Mouse (Mus musculus) embryonic facial prominence, embryonic 12.5 days (tissue): ENCODE results near the gene Zfp457. TPM values are rescaled to one million over a fixed set of nuclear protein-coding genes. Genes with fewer than 3 reads are reported as not detected.
"Not testable (repeated sequence)": the region's sequence is repeated elsewhere in the genome, so short reads cannot be mapped to it uniquely, and the experiment has no call there.

ENCODE experiments used
- ATAC-seq: fragments of 200-750 bp; cut with Nextera tagmentation; 2 replicates; pipeline ENCODE4 v1.8.0; 2017; ENCODE audit not compliant: insufficient number of reproducible peaks, insufficient read depth, low FRiP score, low TSS enrichment
- H3K27ac ChIP-seq: fragments of 300-500 bp; sonication (generic); 2 replicates; pipeline ENCODE4 v1.5.1; 2016; ENCODE audit warnings: mild to moderate bottlenecking
- H3K27me3 ChIP-seq: fragments of 300-500 bp; sonication (generic); 2 replicates; pipeline ENCODE4 v1.6.1; 2016; ENCODE audit warnings: mild to moderate bottlenecking, moderate library complexity
- H3K36me3 ChIP-seq: fragments of 300-500 bp; sonication (generic); 2 replicates; pipeline ENCODE4 v1.6.1; 2016; ENCODE audit warnings: mild to moderate bottlenecking
- H3K4me1 ChIP-seq: fragments of 300-500 bp; sonication (generic); 2 replicates; pipeline ENCODE4 v1.6.1; 2016
- H3K4me2 ChIP-seq: fragments of 300-500 bp; sonication (generic); replicated peaks from 2 replicates; pipeline ENCODE4 v1.6.1; 2016; ENCODE audit warnings: mild to moderate bottlenecking, moderate library complexity
- H3K4me3 ChIP-seq: fragments of 300-500 bp; sonication (generic); 2 replicates; pipeline ENCODE4 v1.5.1; 2016; ENCODE audit warnings: mild to moderate bottlenecking
- H3K9ac ChIP-seq: fragments of 300-500 bp; sonication (generic); 2 replicates; pipeline ENCODE4 v1.6.1; 2016; ENCODE audit warnings: mild to moderate bottlenecking, moderate library complexity
- H3K9me3 ChIP-seq: fragments of 300-500 bp; sonication (generic); 2 replicates; pipeline ENCODE4 v1.6.1; 2016; ENCODE audit warnings: mild to moderate bottlenecking, moderate library complexity
- WGBS: fragments of 180-500 bp; shearing (Covaris S2); methylation state at CpG from one replicate; pipeline ENCODE4 v1.1.7; 2016; 5-methylcytosine and 5-hydroxymethylcytosine counted together
- polyA plus RNA-seq: library from polyadenylated mRNA; unstranded; fragments of >200 nt; fragmentation: Nextera tagmentation; extraction: Ambion mirVana; gene quantifications from 2 replicates; pipeline ENCODE4 v1.2.1, GENCODE M21; 2016

Gene Zfp457
- polyA plus RNA-seq, result 0.55 and 0.87 TPM in 2 replicates

DNA sequence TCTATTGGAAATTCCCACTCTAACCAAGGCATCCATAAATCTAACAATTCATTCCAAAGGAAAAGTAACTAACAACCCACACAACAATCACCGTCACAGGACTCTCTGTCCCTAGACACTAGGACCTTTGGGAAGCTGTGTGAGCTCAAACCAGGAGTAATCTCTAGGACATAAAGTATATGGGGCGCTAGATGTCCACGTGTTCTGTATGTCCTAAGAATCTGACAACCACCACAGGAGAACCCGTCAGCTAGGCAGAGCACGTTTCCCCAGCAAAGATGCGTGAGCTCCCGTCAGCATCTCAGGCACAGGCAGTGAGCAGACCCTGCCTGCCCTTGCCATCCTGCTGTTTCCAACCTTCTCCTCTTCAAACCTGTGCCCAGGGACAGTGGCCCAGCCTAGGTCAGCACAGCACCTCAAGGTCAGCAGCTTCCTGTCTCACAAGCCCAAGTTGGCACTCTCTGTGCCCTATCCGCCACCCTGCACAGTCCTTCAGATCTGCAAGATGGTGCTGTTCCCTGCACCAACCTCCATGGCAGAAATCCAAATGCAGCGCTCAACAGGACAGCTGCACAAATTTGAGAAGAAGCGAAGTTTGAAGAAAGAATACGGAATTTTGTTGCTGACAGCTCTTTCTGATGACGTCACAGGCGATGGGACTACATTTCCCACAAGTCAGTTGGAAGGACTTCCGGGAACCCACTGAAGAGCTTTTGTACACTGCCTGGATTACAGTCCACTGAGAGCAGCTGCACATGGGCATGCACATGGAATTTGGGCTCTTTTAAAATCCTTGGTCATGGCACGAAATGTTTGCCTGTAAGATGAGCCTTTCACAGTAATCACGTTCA, at the start of gene Zfp457:
Gene Zfp457, minus strand, starts transcription at position 664 of the 851 bp plus-strand sequence.
- Histone ChIP-seq H3K4me3 (peak within 1 kb of the TSS; percentile 72), H3K27ac (no peak within 1 kb of the TSS), H3K9me3 (no peaks in the 10 kb centered on the region), H3K27me3 (no peaks in the 10 kb centered on the region), H3K36me3 (no peaks in the 10 kb centered on the region), H3K4me2 (peak within 1 kb of the TSS; percentile 91), H3K9ac (peak within 1 kb of the TSS; percentile 84), H3K4me1 (no peaks in the 10 kb centered on the region)
- WGBS, result 12% methylated on average over 16 of the region's 16 CpGs
- peak; percentile 98 for ATAC-seq

DNA sequence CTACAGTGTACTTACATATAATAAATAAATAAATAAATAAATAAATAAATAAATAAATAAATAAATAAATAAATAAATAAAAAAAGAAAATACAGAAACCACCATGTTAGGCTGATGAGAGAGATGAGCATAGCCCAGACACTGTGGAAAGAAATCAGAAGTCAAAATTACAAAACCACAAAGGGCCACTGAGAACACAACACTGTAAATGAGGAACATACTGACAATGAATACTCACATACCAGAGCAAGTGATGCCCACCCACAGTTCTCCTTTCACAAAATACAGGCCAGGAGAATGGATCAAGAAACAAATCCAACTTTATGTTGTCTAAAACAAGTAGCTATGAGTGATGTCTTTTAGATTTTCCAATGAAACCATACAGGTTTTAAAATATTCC, 45.6 kb upstream of the Zfp457 start:
- H3K27me3 ChIP-seq, result no peaks in the 10 kb centered on the region
- no peak for ATAC-seq
- H3K9ac ChIP-seq, result no peak overlapping the region
- no peaks in the 10 kb centered on the region for H3K4me1 ChIP-seq
- H3K27ac ChIP-seq, result no peak overlapping the region
- no peaks in the 10 kb centered on the region for H3K9me3 ChIP-seq
- no peak overlapping the region for H3K4me3 ChIP-seq
- no peaks in the 10 kb centered on the region for H3K36me3 ChIP-seq
- no peak overlapping the region for H3K4me2 ChIP-seq

DNA sequence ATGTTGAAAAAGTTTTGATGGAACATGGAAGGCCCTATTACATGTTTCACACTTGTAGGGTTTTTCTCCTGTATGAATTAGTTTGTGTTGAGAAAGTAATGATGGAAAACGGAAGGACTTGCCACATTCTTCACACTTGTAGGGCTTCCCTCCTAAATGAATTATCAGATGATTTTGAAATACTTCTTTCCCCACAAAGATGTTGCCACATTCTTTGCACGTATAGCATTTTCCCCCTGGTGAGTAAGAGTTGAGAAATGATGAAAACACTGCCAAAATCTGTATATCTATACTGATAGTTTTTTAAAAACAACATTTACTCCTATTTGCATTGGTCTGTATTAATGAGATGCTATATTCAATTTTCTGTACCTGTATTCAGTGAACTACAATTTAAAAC, 37.1 kb upstream of the Zfp457 start:
- Histone ChIP-seq H3K4me3 (no peak overlapping the region), H3K27me3 (no peaks in the 10 kb centered on the region), H3K27ac (no peak overlapping the region), H3K9me3 (no peaks in the 10 kb centered on the region), H3K4me1 (no peaks in the 10 kb centered on the region), H3K4me2 (no peak overlapping the region), H3K36me3 (0 out of 2 replicates have a peak, but pooled peaks cover 5% of the 10 kb centered on the region), H3K9ac (no peak overlapping the region)
- WGBS, result 89% methylated on average over 2 of the region's 2 CpGs
- ATAC-seq, result no peak

DNA sequence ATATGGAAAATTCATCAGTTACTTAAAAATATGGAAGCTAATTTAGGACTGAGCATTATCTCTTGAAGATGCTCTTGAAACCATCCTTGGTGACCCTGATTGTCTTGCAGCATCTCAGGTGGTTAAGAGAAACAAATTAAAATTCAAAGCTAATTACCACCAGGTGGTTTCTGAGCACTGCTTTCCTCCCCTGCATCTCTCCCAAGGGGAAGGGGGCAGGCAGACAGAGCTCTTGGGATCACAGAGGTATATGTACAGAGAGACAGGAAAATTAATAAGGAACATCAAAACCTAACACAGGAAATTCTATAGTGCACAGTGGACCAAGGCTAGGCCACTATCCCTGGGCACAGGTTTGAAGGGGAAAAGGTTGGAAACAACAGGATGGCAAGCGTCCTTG, 26.6 kb upstream of the Zfp457 start:
- H3K4me3 ChIP-seq, result peak overlapping the region; percentile 56
- WGBS, result 59% methylated on average over 1 of the region's 1 CpGs

DNA sequence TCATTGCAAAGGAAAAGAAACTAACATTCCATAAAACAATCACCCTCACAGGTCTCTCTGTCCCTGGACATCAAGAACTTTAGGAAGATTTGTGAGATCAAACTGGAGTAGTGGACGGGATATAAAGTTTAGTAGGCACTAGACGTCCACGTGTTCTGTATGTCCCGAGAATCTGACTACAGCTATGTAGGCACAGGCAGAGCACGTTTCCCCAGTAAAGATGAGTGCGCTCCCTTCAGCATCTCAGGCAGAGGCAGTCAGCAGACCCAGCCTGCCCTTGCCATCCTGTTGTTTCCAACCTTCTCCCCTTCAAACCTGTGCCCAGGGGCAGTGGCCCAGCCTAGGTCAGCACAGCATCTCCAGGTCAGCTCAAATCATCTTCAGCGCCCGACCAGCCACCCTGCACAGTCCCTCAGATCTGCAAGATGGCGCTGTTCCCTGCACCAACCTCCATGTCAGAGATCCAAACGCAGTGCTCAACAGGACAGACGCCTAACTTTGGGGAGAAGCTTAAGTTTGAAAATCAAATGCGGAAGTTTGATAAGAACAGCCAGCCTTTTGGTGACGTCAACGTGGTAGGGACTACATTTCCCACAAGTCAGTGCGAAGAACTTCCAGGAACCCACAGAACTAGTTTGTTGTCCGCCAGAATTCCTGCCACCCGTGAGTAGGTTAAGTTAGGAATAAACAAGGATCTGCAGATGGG, 25.9 kb upstream of the Zfp457 start, which contains the start of gene Zfp595:
Gene Zfp595, minus strand, starts transcription at position 552 of the 706 bp plus-strand sequence.
- 17% methylated on average over 17 of the region's 17 CpGs for WGBS

More for the DNA sequence above, 26.6 kb upstream of the Zfp457 start:
- no peaks in the 10 kb centered on the region for H3K4me1 ChIP-seq
- H3K9me3 ChIP-seq, result no peaks in the 10 kb centered on the region
- H3K9ac ChIP-seq, result peak overlapping the region; percentile 61; the same call in 1 of the 2 replicates
- ATAC-seq, result no peak
- H3K36me3 ChIP-seq, result no peaks in the 10 kb centered on the region
- peak overlapping the region; percentile 68 for H3K4me2 ChIP-seq
- 0 out of 2 replicates have a peak overlapping the region, but pooled peaks have one; percentile 41 for H3K27ac ChIP-seq
- no peaks in the 10 kb centered on the region for H3K27me3 ChIP-seq

DNA sequence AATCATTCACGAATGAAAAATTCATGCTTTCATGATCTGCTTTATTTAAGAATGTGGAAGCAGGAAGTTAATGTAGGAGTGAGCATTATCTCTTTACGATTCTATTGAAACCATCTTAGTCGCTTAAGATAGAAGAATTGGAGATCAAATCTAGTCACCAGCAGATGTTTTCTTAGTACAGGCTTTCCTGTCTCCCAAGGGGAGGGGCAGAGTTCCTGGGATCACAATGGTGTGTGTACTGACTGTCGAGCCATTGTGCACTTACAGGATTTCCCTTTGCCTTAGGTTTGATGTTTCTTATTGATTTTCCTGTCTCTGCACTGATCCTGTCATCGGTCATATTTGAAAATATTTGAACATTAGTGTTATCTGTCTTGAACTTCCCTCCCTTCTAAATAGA, 433 bp upstream of the Zfp457 start:
- peak overlapping the region; percentile 91 for H3K4me2 ChIP-seq
- H3K27ac ChIP-seq, result no peak overlapping the region
- ATAC-seq, result peak; percentile 52; the same call in 1 of the 2 replicates
- no peaks in the 10 kb centered on the region for H3K27me3 ChIP-seq
- H3K4me3 ChIP-seq, result peak overlapping the region; percentile 72
- WGBS, result 33% methylated on average over 5 of the region's 5 CpGs
- no peaks in the 10 kb centered on the region for H3K4me1 ChIP-seq
- no peaks in the 10 kb centered on the region for H3K9me3 ChIP-seq
- no peaks in the 10 kb centered on the region for H3K36me3 ChIP-seq
- H3K9ac ChIP-seq, result no peak overlapping the region; the same call in 1 of the 2 replicates

More for the DNA sequence above, 25.9 kb upstream of the Zfp457 start, which contains the start of gene Zfp595:
- H3K4me2 ChIP-seq, result peak within 1 kb of the TSS; percentile 68
- peak within 1 kb of the TSS; percentile 61 for H3K9ac ChIP-seq
- no peaks in the 10 kb centered on the region for H3K9me3 ChIP-seq
- no peaks in the 10 kb centered on the region for H3K36me3 ChIP-seq
- no peaks in the 10 kb centered on the region for H3K4me1 ChIP-seq
- no peaks in the 10 kb centered on the region for H3K27me3 ChIP-seq
- peak within 1 kb of the TSS; percentile 56 for H3K4me3 ChIP-seq
- peak within 1 kb of the TSS; percentile 41; the same call in 1 of the 2 replicates for H3K27ac ChIP-seq
- peak; percentile 86 for ATAC-seq

DNA sequence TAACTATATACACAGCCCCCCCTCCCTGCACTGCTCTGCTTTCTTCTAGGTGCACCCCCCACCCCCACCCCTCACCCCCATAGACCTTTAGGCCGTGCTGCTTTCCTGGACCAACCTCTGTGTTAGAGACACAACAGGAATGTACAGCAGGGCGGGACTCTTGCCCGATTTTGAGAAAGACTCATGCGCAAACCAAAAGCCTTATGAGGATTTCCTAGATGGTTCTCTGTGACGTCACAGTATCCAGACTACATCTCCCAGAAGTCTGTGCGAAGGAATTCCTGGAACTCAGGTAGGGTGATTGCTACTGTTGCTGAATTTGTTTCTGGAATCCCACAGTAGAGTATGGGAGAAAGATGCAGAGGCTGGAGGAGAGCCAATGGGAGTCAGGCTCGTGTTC, 28.0 kb downstream of the Zfp457 start, which contains the start of gene Zfp458:
Gene Zfp458, minus strand, starts transcription at position 153 of the 400 bp plus-strand sequence.
- H3K4me3 ChIP-seq, result no peak within 1 kb of the TSS
- no peaks in the 10 kb centered on the region for H3K36me3 ChIP-seq
- H3K27ac ChIP-seq, result no peak within 1 kb of the TSS
- no peaks in the 10 kb centered on the region for H3K9me3 ChIP-seq
- H3K4me2 ChIP-seq, result 0 out of 2 replicates have a peak within 1 kb of the TSS, but pooled peaks have one; percentile 5
- H3K27me3 ChIP-seq, result no peaks in the 10 kb centered on the region
- 0 out of 2 replicates have a peak, but pooled peaks have one; percentile 28 for ATAC-seq
- no peak within 1 kb of the TSS for H3K9ac ChIP-seq
- no peaks in the 10 kb centered on the region for H3K4me1 ChIP-seq
- WGBS, result 42% methylated on average over 7 of the region's 7 CpGs

DNA sequence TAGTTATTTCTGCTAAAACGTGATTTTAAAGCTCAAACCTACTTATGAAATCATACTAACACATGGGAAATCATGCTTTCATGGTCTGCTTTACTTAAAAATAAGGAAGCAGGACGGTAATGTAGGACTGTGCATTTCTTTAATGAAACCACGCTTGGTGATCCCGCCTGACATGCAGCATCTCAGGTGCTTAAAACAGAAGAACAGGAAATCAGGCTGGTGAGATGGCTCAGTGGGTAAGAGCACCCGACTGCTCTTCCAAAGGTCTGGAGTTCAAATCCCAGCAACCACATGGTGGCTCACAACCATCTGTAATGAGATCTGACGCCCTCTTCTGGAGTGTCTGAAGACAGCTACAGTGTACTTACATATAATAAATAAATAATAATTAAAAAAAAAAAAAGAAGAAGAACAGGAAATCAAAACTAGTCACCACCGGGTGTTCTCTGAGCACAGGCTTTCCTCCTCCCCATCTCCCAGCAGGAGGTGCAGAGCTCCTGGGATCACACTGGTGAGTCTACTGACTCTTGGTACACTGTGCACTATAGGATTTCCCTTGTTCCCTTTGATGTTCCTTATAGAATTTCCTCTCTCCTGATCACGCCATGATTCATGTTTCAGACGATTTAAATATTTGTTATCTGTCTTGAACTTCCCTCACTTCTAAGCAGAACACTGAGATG, 36.8 kb downstream of the Zfp457 start:
- H3K4me1 ChIP-seq, H3K9ac ChIP-seq, H3K36me3 ChIP-seq, H3K9me3 ChIP-seq, H3K27me3 ChIP-seq, H3K27ac ChIP-seq: not testable (repeated sequence)
- 0 out of 2 replicates have a peak, but pooled peaks have one; percentile 47 for ATAC-seq
- H3K4me3 ChIP-seq, result peak overlapping the region; percentile 70
- WGBS, result 38% methylated on average over 9 of the region's 9 CpGs
- H3K4me2 ChIP-seq, result peak overlapping the region; percentile 68

DNA sequence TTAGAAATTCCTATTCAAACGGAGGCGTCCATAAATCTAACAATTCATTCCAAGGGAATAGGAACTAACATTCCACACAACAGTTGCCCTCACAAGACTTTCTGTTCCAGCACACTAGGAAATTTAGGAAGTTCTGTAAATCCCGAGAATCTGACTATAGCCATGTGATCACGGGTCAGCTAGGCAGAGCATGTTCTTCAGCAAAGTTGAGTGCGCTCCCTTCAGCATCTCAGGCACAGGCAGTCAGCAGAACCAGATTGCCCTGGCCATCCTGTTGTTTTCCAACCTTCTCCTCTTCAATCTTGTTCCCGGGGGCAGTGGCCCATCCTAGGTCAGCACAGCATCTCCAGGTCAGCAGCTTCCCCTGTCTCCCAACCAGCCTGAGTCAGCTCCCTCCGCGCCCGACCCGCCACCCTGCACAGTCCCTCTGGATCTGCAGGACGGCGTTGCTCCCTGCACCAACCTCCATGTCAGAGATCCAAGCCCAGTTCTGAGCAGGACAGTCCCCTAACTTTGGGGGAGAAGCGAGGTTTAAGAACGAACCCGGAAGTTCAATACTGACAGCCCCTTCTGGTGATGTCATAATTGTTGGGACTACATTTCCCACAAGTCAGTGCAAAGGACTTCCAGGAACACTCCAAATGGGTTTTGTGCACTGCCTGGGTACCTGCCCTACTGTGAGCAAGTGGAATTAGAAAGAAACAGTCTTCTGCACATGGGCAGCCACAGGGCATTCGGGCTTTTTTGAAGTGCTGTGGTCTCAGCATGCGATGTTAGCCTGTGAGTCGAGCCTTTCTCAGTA, 37.5 kb downstream of the Zfp457 start:
- ATAC-seq, result peak; percentile 90
- Histone ChIP-seq H3K4me2 (peak overlapping the region; percentile 68), H3K9me3 (0 out of 2 replicates have a peak, but pooled peaks cover 7% of the 10 kb centered on the region), H3K27me3 (no peaks in the 10 kb centered on the region), H3K4me1 (no peaks in the 10 kb centered on the region), H3K4me3 (peak overlapping the region; percentile 70), H3K27ac (no peak overlapping the region), H3K36me3 (0 out of 2 replicates have a peak, but pooled peaks cover 3% of the 10 kb centered on the region), H3K9ac (peak overlapping the region; percentile 72)
- WGBS, result 7% methylated on average over 18 of the region's 18 CpGs
